Mouse (Mus musculus) hindbrain, embryonic 16.5 days (tissue): ENCODE data around the gene Serpina3n. TPM values are rescaled to one million over a fixed set of nuclear protein-coding genes. Genes with fewer than 3 reads are reported as not detected.
"Not testable (repeated sequence)": the region's sequence is repeated elsewhere in the genome, so short reads cannot be mapped to it uniquely, and the experiment has no call there.

Experiments used
- ATAC-seq: fragments of 200-750 bp; cut with Nextera tagmentation; 2 replicates; pipeline ENCODE4 v1.8.0; 2017; ENCODE audit warnings: moderate TSS enrichment, moderate library complexity
- H3K27ac ChIP-seq: fragments of 300-500 bp; sonication (generic); 2 replicates; pipeline ENCODE4 v1.5.1; 2014; ENCODE audit warnings: low read depth, mild to moderate bottlenecking, control low read depth, low read length, moderate library complexity
- H3K27me3 ChIP-seq: fragments of 300-500 bp; sonication (generic); replicated peaks from 2 replicates; pipeline ENCODE4 v1.6.1; 2014; ENCODE audit warnings: low read length; ENCODE audit not compliant: control insufficient read depth, insufficient read depth
- H3K36me3 ChIP-seq: fragments of 300-500 bp; sonication (generic); 2 replicates; pipeline ENCODE4 v1.6.1; 2014; ENCODE audit warnings: mild to moderate bottlenecking, low read length, moderate library complexity, mixed read lengths; ENCODE audit not compliant: control insufficient read depth, insufficient read depth
- H3K4me1 ChIP-seq: fragments of 300-500 bp; sonication (generic); 2 replicates; pipeline ENCODE4 v1.6.1; 2014; ENCODE audit warnings: low read depth, low read length; ENCODE audit not compliant: control insufficient read depth, insufficient read depth
- H3K4me2 ChIP-seq: fragments of 300-500 bp; sonication (generic); 2 replicates; pipeline ENCODE4 v1.6.1; 2014; ENCODE audit warnings: mild to moderate bottlenecking, low read length, control low read depth, moderate library complexity
- H3K4me3 ChIP-seq: fragments of 300-500 bp; sonication (generic); 2 replicates; pipeline ENCODE4 v1.5.1; 2014; ENCODE audit warnings: mild to moderate bottlenecking, low read length, control low read depth, moderate library complexity
- H3K9ac ChIP-seq: fragments of 300-500 bp; sonication (generic); 2 replicates; pipeline ENCODE4 v1.6.1; 2014; ENCODE audit warnings: low read depth, mild to moderate bottlenecking, control low read depth, low read length, moderate library complexity
- H3K9me3 ChIP-seq: fragments of 300-500 bp; sonication (generic); 2 replicates; pipeline ENCODE4 v1.6.1; 2014; ENCODE audit warnings: mild to moderate bottlenecking, low read length, moderate library complexity; ENCODE audit not compliant: control insufficient read depth
- WGBS: fragments of 180-500 bp; shearing (Covaris S2); extraction: QIAGEN DNeasy Blood & Tissue Kit; methylation state at CpG from one replicate; pipeline ENCODE4 v1.1.7; 2014; 5-methylcytosine and 5-hydroxymethylcytosine counted together
- polyA plus RNA-seq: library from polyadenylated mRNA; unstranded; fragments of >200 nt; fragmentation: Nextera tagmentation; extraction: Ambion mirVana; gene quantifications from 2 replicates; pipeline ENCODE4 v1.2.1, GENCODE M21; 2015

Serpina3n gene
- polyA plus RNA-seq, 1 experiment from 2014 or later: 3.4 TPM

DNA sequence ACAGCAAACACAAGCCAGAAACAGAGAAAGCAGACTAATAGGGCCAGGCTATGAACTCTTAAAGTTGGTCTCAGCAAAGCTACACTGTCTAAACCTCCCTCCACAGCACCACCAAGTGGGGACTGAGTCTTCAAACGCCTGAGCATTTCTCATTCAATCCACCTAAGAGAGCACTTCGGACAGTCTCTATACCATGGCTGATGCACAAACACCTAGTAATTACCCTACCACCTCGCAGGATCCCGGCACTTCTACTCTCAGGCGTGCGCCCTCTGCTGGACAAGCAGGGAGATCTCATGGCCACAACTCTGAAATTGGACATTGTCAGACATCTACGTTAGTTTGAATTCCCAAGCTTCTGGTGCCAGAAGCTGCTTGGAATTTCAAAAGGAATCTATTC is 20.4 kb downstream of the Serpina3n start:
- Histone ChIP-seq H3K4me1 (no peaks in the 10 kb centered on the region), H3K4me3 (no peak overlapping the region), H3K27me3 (no peaks in the 10 kb centered on the region), H3K36me3 (no peaks in the 10 kb centered on the region), H3K9ac (no peak overlapping the region), H3K4me2 (no peak overlapping the region), H3K9me3 (no peaks in the 10 kb centered on the region), H3K27ac (no peak overlapping the region)
- peak; percentile 61 for ATAC-seq
- 4% methylated on average over 7 of the region's 7 CpGs for WGBS

DNA sequence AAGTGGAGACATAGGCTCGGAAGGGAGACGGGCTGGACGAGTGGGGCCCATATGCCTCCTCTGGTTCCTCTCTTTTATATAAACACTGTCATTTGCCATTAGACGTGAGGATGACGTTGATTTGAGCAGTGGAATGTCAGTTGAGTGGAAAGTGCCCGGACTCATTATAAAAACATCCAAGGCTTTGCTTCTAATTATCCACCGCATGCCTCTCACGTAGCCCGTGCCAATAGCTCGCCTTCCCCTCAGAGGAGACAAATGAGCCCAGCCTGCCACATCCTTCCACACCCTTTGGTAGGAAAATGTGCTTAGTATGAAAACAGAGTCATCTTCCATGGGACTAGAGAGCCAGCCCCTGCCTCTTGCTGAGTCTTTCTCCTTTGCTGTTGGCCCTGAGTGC is 24.8 kb downstream of the Serpina3n start:
- H3K9me3 ChIP-seq: no peaks in the 10 kb centered on the region
- no peaks in the 10 kb centered on the region for H3K27me3 ChIP-seq
- H3K4me2 ChIP-seq: no peak overlapping the region
- no peak overlapping the region for H3K4me3 ChIP-seq
- 0 out of 2 replicates have a peak, but pooled peaks have one; percentile 22 for ATAC-seq
- no peaks in the 10 kb centered on the region for H3K4me1 ChIP-seq
- WGBS: 49% methylated on average over 10 of the region's 10 CpGs
- no peaks in the 10 kb centered on the region for H3K36me3 ChIP-seq
- no peak overlapping the region for H3K9ac ChIP-seq
- H3K27ac ChIP-seq: no peak overlapping the region

DNA sequence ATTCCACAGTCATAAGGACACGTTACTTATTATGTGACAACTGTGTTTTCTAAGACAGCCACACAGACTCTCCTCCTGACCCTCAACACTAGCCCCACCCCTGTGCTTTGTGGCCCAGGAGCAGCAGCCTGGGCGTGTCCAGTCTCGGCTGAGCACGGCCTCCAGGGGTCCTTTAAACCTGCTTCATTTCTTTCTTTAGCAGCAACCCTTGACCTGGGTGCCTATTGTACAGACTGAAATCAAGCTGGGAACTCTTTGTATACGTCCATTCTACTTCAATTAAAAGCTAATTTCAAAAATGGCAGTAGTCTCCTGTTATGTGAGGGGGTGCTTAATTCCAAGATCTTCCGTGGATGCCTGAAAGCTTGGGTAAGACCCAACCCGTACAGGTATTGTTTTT is 26.7 kb downstream of the Serpina3n start:
- 18% methylated on average over 7 of the region's 7 CpGs for WGBS
- Histone ChIP-seq H3K4me2 (no peak overlapping the region), H3K9me3 (no peaks in the 10 kb centered on the region), H3K4me1 (no peaks in the 10 kb centered on the region), H3K36me3 (no peaks in the 10 kb centered on the region), H3K9ac (no peak overlapping the region), H3K27ac (no peak overlapping the region), H3K27me3 (no peaks in the 10 kb centered on the region), H3K4me3 (no peak overlapping the region)
- ATAC-seq: no peak

DNA sequence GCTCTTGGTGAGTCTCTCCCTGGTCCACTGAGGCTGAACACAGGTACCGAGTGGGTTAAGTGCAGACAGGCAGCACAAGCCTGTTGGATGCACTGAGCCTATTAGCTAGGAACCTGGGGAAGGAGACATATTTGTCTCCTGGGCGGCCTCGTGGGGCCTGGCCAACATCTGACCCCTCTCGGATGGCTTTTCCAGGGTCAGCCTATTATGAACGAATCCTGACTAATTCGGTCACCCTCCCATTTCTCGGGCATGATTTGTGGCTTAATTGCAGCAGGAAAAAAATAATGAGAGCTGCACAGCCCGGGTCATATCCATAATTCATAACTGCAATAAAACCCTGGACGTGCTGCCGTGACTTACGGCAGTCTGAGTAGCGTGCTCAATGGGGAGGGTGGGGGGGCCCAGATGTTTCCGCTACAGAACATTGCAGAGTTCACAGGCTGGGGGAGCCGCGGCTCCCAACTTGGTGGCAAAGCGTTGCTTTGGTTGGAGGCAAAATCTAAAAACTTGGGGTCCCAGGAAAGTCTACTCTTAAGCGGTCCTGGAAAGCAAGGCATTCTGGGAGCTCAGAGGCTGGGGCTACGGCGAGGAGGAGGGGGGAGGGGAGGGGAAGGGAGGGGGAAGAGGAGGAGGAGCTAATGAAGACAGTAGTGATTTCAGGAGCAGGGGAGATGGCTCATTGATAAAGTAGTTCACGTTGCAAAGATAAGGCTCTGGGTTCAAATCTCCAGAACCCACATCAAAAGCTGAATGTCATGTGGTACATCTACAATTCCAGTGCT is 27.6 kb downstream of the Serpina3n start:
- 65% methylated on average over 20 of the region's 20 CpGs for WGBS
- peak overlapping the region; percentile 22; the same call in 1 of the 2 replicates for H3K4me2 ChIP-seq
- H3K27ac ChIP-seq: no peak overlapping the region
- no peaks in the 10 kb centered on the region for H3K9me3 ChIP-seq
- H3K36me3 ChIP-seq: no peaks in the 10 kb centered on the region
- ATAC-seq: peak; percentile 48
- no peak overlapping the region for H3K4me3 ChIP-seq
- no peaks in the 10 kb centered on the region for H3K27me3 ChIP-seq
- peak overlapping the region; percentile 35; the same call in 1 of the 2 replicates for H3K9ac ChIP-seq
- H3K4me1 ChIP-seq: no peaks in the 10 kb centered on the region

- peak overlapping the region; percentile 24; the same call in 1 of the 2 replicates for H3K9ac ChIP-seq
- no peaks in the 10 kb centered on the region for H3K4me1 ChIP-seq
- peak; percentile 74 for ATAC-seq
- H3K36me3 ChIP-seq: no peaks in the 10 kb centered on the region
- no peak overlapping the region for H3K4me3 ChIP-seq
- H3K27me3 ChIP-seq: no peaks in the 10 kb centered on the region
- WGBS: 10% methylated on average over 22 of the region's 22 CpGs
- H3K4me2 ChIP-seq: no peak overlapping the region
- no peaks in the 10 kb centered on the region for H3K9me3 ChIP-seq
- no peak overlapping the region for H3K27ac ChIP-seq
These were observed 33.7 kb downstream of the Serpina3n start for GRCm38 (mm10) chr12:104440087-104440760.

DNA sequence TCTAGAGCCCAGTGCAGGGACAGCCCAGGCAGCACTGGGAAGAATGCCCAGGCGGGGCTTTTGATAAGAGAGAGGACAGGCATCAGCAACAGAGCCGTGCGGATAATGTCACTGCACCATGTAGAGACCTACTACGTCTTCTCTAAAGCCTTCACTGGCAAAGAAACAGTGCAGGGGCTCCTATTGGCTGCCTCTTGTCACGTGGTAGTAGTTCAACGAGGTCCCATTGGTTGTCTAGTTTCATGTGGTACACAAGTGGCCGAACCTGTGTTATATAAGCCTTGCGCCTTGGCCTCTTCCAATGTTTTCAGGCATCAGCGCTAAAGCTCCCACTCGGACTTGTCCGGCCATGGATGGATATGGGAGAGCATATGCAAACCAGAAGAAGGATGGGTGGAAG is 37.2 kb downstream of the Serpina3n start:
- H3K27me3 ChIP-seq: no peaks in the 10 kb centered on the region
- no peak overlapping the region for H3K27ac ChIP-seq
- WGBS: 85% methylated on average over 11 of the region's 11 CpGs
- ATAC-seq: no peak
- no peak overlapping the region for H3K4me2 ChIP-seq
- no peaks in the 10 kb centered on the region for H3K36me3 ChIP-seq
- H3K4me1 ChIP-seq: no peaks in the 10 kb centered on the region
- no peak overlapping the region for H3K4me3 ChIP-seq
- no peaks in the 10 kb centered on the region for H3K9me3 ChIP-seq
- no peak overlapping the region for H3K9ac ChIP-seq

DNA sequence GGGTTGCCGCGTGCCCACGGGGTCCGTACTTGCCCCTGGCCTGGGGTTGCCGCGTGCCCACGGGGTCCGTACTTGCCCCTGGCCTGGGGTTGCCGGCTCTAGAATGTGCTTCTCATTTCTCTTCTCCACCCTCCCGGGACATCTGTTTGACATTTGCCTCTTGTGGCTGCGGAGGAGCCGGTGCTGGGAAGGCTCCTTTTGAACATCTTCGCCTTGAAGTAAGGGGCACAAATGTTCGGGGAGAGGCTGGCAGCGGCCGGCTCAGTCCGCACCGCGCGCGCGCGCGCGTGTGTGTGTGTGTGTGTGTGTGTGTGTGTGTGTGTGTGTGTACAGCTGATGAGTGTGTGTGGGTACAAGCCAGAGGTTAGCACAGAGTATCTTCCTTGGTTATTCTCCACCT is 40.5 kb downstream of the Serpina3n start:
- H3K4me1 ChIP-seq, H3K4me2 ChIP-seq, H3K27me3 ChIP-seq, H3K4me3 ChIP-seq, H3K9ac ChIP-seq, H3K9me3 ChIP-seq, H3K36me3 ChIP-seq, H3K27ac ChIP-seq, ATAC-seq: not testable (repeated sequence)
- WGBS: 77% methylated on average over 25 of the region's 25 CpGs

GRCm38 (mm10) chr12:104448099-104448498 is 41.6 kb downstream of the Serpina3n start:
- no peaks in the 10 kb centered on the region for H3K27me3 ChIP-seq
- H3K4me2 ChIP-seq: no peak overlapping the region
- H3K27ac ChIP-seq: no peak overlapping the region
- H3K36me3 ChIP-seq: no peaks in the 10 kb centered on the region
- WGBS: 35% methylated on average over 13 of the region's 13 CpGs
- no peak overlapping the region for H3K4me3 ChIP-seq
- no peaks in the 10 kb centered on the region for H3K9me3 ChIP-seq
- ATAC-seq: no peak
- no peak overlapping the region for H3K9ac ChIP-seq
- no peaks in the 10 kb centered on the region for H3K4me1 ChIP-seq

DNA sequence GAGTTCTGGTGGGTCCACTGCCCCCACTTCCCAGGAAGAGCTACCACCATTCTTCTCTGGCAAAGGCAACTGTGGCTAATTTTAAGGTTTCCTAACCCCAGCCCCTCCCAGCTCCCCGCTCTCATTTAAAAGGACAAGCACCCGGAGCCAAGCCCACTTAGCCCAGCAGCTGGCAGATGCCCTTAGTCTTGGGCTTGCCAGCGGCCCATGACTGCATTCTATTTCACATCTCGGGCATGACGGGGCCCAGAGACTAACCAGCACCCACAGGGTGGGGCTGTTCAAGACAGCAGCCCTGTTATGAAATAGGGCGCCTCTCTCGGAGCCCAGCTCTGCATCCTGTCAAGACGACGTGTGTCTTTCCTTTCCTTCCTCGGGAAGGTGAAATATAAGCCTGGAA is 43.7 kb downstream of the Serpina3n start:
- H3K27ac ChIP-seq: no peak overlapping the region
- H3K4me2 ChIP-seq: no peak overlapping the region
- no peaks in the 10 kb centered on the region for H3K27me3 ChIP-seq
- H3K4me3 ChIP-seq: no peak overlapping the region
- no peaks in the 10 kb centered on the region for H3K36me3 ChIP-seq
- 79% methylated on average over 10 of the region's 10 CpGs for WGBS
- H3K9ac ChIP-seq: no peak overlapping the region
- no peak for ATAC-seq
- no peaks in the 10 kb centered on the region for H3K9me3 ChIP-seq
- no peaks in the 10 kb centered on the region for H3K4me1 ChIP-seq
